Mouse (Mus musculus): Measurements from ENCODE around the gene Zfp697. TPM values are rescaled to one million over a fixed set of nuclear protein-coding genes. Genes with fewer than 3 reads are reported as not detected.
"Not testable (repeated sequence)": the region's sequence is repeated elsewhere in the genome, so short reads cannot be mapped to it uniquely, and the experiment has no call there.

Gene Zfp697
- 8.9 and 9.6 TPM in 2 replicates for polyA plus RNA-seq (2016; fragmentation: Nextera tagmentation; extraction: Ambion mirVana)

DNA sequence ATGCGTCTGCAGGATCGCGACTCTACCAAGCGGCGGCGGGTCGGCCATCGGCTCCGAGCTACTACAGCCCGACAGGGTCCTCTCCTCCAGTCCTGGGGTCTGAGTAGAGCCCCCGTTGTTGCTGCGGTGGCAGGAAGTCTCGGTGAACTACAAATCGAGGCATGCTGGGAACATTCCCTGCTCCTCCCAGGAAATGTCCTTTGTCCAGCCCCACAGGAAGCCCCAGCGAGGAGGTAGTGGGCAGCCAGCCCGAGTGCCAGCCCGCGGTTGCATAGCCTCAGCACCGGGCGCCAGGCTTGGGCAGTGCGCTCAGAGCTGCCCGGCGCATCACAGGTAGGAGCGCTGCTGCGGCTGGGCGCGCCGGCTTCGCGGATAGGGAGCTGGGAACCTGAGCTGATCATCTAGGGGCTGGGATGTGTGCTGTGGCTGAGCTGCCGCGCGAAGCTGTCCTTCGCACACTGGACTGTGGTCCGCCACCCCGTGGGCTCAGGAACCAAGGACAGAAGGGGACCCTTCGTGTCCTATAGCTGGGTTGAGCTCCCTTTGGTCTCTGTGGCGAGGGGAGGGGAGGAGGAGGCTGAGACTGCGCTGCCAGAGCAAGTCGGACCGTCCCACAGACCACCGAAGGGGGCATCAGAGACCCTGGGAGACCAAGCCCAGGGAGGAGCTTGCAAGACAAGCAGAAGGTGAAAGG is at the start of gene Zfp697:
Gene Zfp697, plus strand, starts transcription at position 216 of the 694 bp plus-strand sequence.
- Histone ChIP-seq H3K27me3 (no peaks in the 10 kb centered on the region), H3K4me3 (replicated peaks) (peak within 1 kb of the TSS; percentile 90), H3K4me1 (replicated peaks) (peaks cover 9% of the 10 kb centered on the region), H3K4me2 (peak within 1 kb of the TSS; percentile 96), H3K36me3 (no peaks in the 10 kb centered on the region), H3K9me3 (no peaks in the 10 kb centered on the region), H3K9ac (replicated peaks) (peak within 1 kb of the TSS; percentile 90), H3K27ac (peak within 1 kb of the TSS; percentile 75)
- WGBS, result under 1% methylated on average over 42 of the region's 42 CpGs
- peak; percentile 85 for ATAC-seq (ENCODE audit: insufficient number of reproducible peaks, insufficient read depth, low FRiP score, low TSS enrichment, low read depth)

DNA sequence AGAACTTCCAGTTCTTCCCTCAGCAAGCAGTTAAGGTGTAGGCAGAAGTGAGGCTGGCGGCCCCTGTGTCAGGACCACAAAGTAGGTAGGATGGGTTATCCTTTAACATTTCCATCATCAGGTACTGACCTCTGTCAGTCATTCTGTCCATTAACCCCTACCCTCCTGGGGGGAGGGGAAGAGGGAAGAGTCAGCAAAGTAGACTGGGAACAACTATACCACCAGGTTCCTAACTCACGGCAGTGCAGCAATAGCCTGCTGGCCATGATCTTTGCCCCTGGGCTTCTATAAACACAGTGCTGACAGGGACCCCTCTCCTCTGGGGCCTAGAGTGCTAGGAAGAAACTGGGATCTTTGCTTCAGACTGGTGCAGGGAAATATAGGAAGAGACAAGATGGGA is 48.3 kb upstream of the Zfp697 start:
- ATAC-seq (ENCODE audit: insufficient number of reproducible peaks, insufficient read depth, low FRiP score, low TSS enrichment, low read depth), result no peak
- 76% methylated on average over 2 of the region's 2 CpGs for WGBS
- no peaks in the 10 kb centered on the region for H3K9me3 ChIP-seq
- H3K36me3 ChIP-seq, result peaks cover 59% of the 10 kb centered on the region
- H3K27me3 ChIP-seq, result no peaks in the 10 kb centered on the region
- no peak overlapping the region for H3K4me3 ChIP-seq (replicated peaks)
- H3K9ac ChIP-seq (replicated peaks), result no peak overlapping the region
- no peak overlapping the region for H3K27ac ChIP-seq
- H3K4me1 ChIP-seq (replicated peaks), result peaks cover 39% of the 10 kb centered on the region
- H3K4me2 ChIP-seq, result no peak overlapping the region

GRCm38 (mm10) chr3:98335331-98335730 is 46.9 kb upstream of the Zfp697 start:
- peaks cover 47% of the 10 kb centered on the region for H3K36me3 ChIP-seq
- peaks cover 39% of the 10 kb centered on the region for H3K4me1 ChIP-seq (replicated peaks)
- no peaks in the 10 kb centered on the region for H3K27me3 ChIP-seq
- no peak overlapping the region for H3K27ac ChIP-seq
- no peak overlapping the region for H3K9ac ChIP-seq (replicated peaks)
- no peaks in the 10 kb centered on the region for H3K9me3 ChIP-seq
- ATAC-seq (ENCODE audit: insufficient number of reproducible peaks, insufficient read depth, low FRiP score, low TSS enrichment, low read depth), result no peak
- no peak overlapping the region for H3K4me3 ChIP-seq (replicated peaks)
- no peak overlapping the region for H3K4me2 ChIP-seq

- Histone ChIP-seq H3K4me2 (no peak overlapping the region), H3K4me3 (replicated peaks) (no peak overlapping the region), H3K9ac (replicated peaks) (no peak overlapping the region), H3K9me3 (no peaks in the 10 kb centered on the region), H3K36me3 (peaks cover 41% of the 10 kb centered on the region), H3K27ac (no peak overlapping the region), H3K27me3 (no peaks in the 10 kb centered on the region), H3K4me1 (replicated peaks) (peaks cover 39% of the 10 kb centered on the region)
- no peak for ATAC-seq (ENCODE audit: insufficient number of reproducible peaks, insufficient read depth, low FRiP score, low TSS enrichment, low read depth)
- 73% methylated on average over 7 of the region's 7 CpGs for WGBS
These were observed 46.4 kb upstream of the Zfp697 start for GRCm38 (mm10) chr3:98335886-98336285.

- Histone ChIP-seq H3K27me3 (no peaks in the 10 kb centered on the region), H3K4me1 (replicated peaks) (peaks cover 39% of the 10 kb centered on the region), H3K4me3 (replicated peaks) (no peak overlapping the region), H3K9ac (replicated peaks) (no peak overlapping the region), H3K9me3 (no peaks in the 10 kb centered on the region), H3K36me3 (peaks cover 31% of the 10 kb centered on the region), H3K27ac (no peak overlapping the region), H3K4me2 (peak overlapping the region; percentile 82)
- ATAC-seq (ENCODE audit: insufficient number of reproducible peaks, insufficient read depth, low FRiP score, low TSS enrichment, low read depth), result no peak
- WGBS, result 77% methylated on average over 22 of the region's 22 CpGs
These were observed 45.3 kb upstream of the Zfp697 start for GRCm38 (mm10) chr3:98336661-98337654.

DNA sequence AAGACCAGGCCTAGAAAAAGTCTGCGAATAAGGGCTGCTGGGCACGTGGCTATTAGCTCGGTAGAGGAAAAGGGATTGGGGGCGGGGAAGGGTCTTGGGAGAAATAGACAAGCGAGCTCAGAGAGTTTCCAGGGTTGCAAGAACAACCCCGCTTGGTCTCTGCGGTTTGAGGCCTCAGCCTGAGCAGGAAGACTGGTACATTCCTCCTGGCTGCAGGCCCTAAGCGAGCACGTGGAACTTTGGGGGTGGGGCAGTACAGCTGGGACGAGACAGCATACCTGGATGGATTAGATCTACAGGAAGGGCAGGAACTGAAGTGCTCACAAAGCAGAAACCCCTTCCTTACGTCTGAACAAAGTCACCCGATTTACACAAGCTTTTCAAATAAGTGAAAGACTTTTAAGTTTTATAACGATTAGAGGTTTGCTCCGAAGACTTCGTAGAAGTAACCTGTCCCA is 43.6 kb upstream of the Zfp697 start:
- H3K4me1 ChIP-seq (replicated peaks), result peaks cover 39% of the 10 kb centered on the region
- no peaks in the 10 kb centered on the region for H3K27me3 ChIP-seq
- peaks cover 16% of the 10 kb centered on the region for H3K36me3 ChIP-seq
- no peaks in the 10 kb centered on the region for H3K9me3 ChIP-seq
- H3K4me3 ChIP-seq (replicated peaks), result peak overlapping the region; percentile 82
- H3K4me2 ChIP-seq, result peak overlapping the region; percentile 82
- peak overlapping the region; percentile 93 for H3K27ac ChIP-seq
- H3K9ac ChIP-seq (replicated peaks), result peak overlapping the region; percentile 83
- no peak; the same call in 1 of the 2 replicates for ATAC-seq (ENCODE audit: insufficient number of reproducible peaks, insufficient read depth, low FRiP score, low TSS enrichment, low read depth)
- WGBS, result 3% methylated on average over 15 of the region's 15 CpGs

- no peaks in the 10 kb centered on the region for H3K9me3 ChIP-seq
- H3K27me3 ChIP-seq, result no peaks in the 10 kb centered on the region
- H3K27ac ChIP-seq, result peak overlapping the region; percentile 93
- peaks cover 11% of the 10 kb centered on the region for H3K36me3 ChIP-seq
- H3K4me1 ChIP-seq (replicated peaks), result peaks cover 39% of the 10 kb centered on the region
- peak; percentile 67 for ATAC-seq (ENCODE audit: insufficient number of reproducible peaks, insufficient read depth, low FRiP score, low TSS enrichment, low read depth)
- H3K4me2 ChIP-seq, result peak overlapping the region; percentile 82
- H3K4me3 ChIP-seq (replicated peaks), result peak overlapping the region; percentile 82
- peak overlapping the region; percentile 83 for H3K9ac ChIP-seq (replicated peaks)
- WGBS, result under 1% methylated on average over 46 of the region's 46 CpGs
These were observed 43.1 kb upstream of the Zfp697 start for GRCm38 (mm10) chr3:98339097-98339705.

GRCm38 (mm10) chr3:98339706-98340109 is 42.6 kb upstream of the Zfp697 start, which contains the start of gene Phgdh:
Gene Phgdh (minus strand): TSS chr3:98339990.
- H3K4me2 ChIP-seq, result peak within 1 kb of the TSS; percentile 82
- H3K9me3 ChIP-seq, H3K27me3 ChIP-seq, H3K36me3 ChIP-seq: not testable (repeated sequence)
- H3K4me3 ChIP-seq (replicated peaks), result peak within 1 kb of the TSS; percentile 82
- 0% methylated on average over 10 of the region's 10 CpGs for WGBS
- peaks cover 39% of the 10 kb centered on the region for H3K4me1 ChIP-seq (replicated peaks)
- H3K27ac ChIP-seq, result peak within 1 kb of the TSS; percentile 93
- H3K9ac ChIP-seq (replicated peaks), result peak within 1 kb of the TSS; percentile 83
- ATAC-seq (ENCODE audit: insufficient number of reproducible peaks, insufficient read depth, low FRiP score, low TSS enrichment, low read depth), result peak; percentile 84

GRCm38 (mm10) chr3:98340818-98341594 is 41.3 kb upstream of the Zfp697 start:
- 85% methylated on average over 17 of the region's 17 CpGs for WGBS
- H3K9me3 ChIP-seq, result no peaks in the 10 kb centered on the region
- no peak overlapping the region for H3K4me3 ChIP-seq (replicated peaks)
- no peak overlapping the region for H3K27ac ChIP-seq
- no peaks in the 10 kb centered on the region for H3K27me3 ChIP-seq
- no peak for ATAC-seq (ENCODE audit: insufficient number of reproducible peaks, insufficient read depth, low FRiP score, low TSS enrichment, low read depth)
- H3K9ac ChIP-seq (replicated peaks), result no peak overlapping the region
- H3K4me1 ChIP-seq (replicated peaks), result peaks cover 27% of the 10 kb centered on the region
- no peaks in the 10 kb centered on the region for H3K36me3 ChIP-seq
- H3K4me2 ChIP-seq, result no peak overlapping the region

DNA sequence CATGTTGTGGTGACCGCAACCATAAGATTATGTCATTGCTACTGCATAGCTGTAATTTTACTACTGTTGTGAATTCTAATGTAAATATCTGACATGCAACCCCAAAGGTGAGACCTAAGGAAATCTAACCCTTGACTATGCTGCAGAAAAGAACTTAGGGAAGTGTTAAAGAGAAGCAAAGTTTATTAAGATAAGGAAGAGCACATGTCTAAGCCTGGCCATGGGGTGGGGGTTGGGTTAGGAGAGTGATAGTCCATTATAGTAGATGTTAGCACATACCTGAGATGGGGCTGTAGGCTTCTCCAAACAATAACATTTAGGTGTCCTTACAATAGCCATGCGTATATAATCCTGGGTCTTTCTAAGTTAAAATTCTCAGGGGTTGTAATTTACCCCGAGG is 39.0 kb upstream of the Zfp697 start:
- Histone ChIP-seq H3K4me3 (replicated peaks) (no peak overlapping the region), H3K27me3 (no peaks in the 10 kb centered on the region), H3K9me3 (no peaks in the 10 kb centered on the region), H3K36me3 (no peaks in the 10 kb centered on the region), H3K4me2 (no peak overlapping the region), H3K9ac (replicated peaks) (no peak overlapping the region), H3K4me1 (replicated peaks) (peaks cover 5% of the 10 kb centered on the region), H3K27ac (no peak overlapping the region)
- WGBS, result 86% methylated on average over 3 of the region's 3 CpGs
- ATAC-seq (ENCODE audit: insufficient number of reproducible peaks, insufficient read depth, low FRiP score, low TSS enrichment, low read depth), result no peak
